Mouse (Mus musculus): ENCODE results near the gene Stab2. TPM values are rescaled to one million over a fixed set of nuclear protein-coding genes. Genes with fewer than 3 reads are reported as not detected.

Stab2 gene
- polyA plus RNA-seq, 1 experiment from 2014 or later: 45.0 TPM

- no peaks in the 10 kb centered on the region for H3K4me1 ChIP-seq (ENCODE audit: insufficient read depth)
- WGBS (ENCODE audit: insufficient replicate concordance): 76% methylated on average over 7 of the region's 7 CpGs
- no peak overlapping the region for H3K9ac ChIP-seq (replicated peaks)
- no peak overlapping the region for H3K4me3 ChIP-seq (ENCODE audit: low read depth, low read length)
- no peak overlapping the region for H3K4me2 ChIP-seq (ENCODE audit: low read depth, low read length)
- DNase-seq (no peak), ATAC-seq (no peak)
- H3K9me3 ChIP-seq (ENCODE audit: low read length): no peaks in the 10 kb centered on the region
- no peaks in the 10 kb centered on the region for H3K36me3 ChIP-seq (replicated peaks; ENCODE audit: insufficient read depth, low read length)
- no peak for TF ChIP-seq CTCF (IDR thresholded peaks at IDR 0.05; ENCODE audit: low read depth)
- TF ChIP-seq EP300 (IDR thresholded peaks at IDR 0.05; ENCODE audit: low read depth): no peak
- no peak overlapping the region for H3K27ac ChIP-seq (ENCODE audit: low read depth)
- no peaks in the 10 kb centered on the region for H3K27me3 ChIP-seq (ENCODE audit: insufficient read depth, low read length)
Measured at GRCm38 (mm10) chr10:87041265-87041664, 33.4 kb upstream of the Stab2 start.

- no peak for ATAC-seq
- DNase-seq: no peak
- TF ChIP-seq EP300 (IDR thresholded peaks at IDR 0.05; ENCODE audit: low read depth): no peak
- no peak for TF ChIP-seq CTCF (IDR thresholded peaks at IDR 0.05; ENCODE audit: low read depth)
- H3K9me3 ChIP-seq (ENCODE audit: low read length): no peaks in the 10 kb centered on the region
- no peak overlapping the region for H3K27ac ChIP-seq (ENCODE audit: low read depth)
- no peaks in the 10 kb centered on the region for H3K36me3 ChIP-seq (replicated peaks; ENCODE audit: insufficient read depth, low read length)
- H3K4me1 ChIP-seq (ENCODE audit: insufficient read depth): no peaks in the 10 kb centered on the region
- WGBS (ENCODE audit: insufficient replicate concordance): 64% methylated on average over 3 of the region's 3 CpGs
- no peak overlapping the region for H3K4me2 ChIP-seq (ENCODE audit: low read depth, low read length)
- no peak overlapping the region for H3K9ac ChIP-seq (replicated peaks)
- H3K4me3 ChIP-seq (ENCODE audit: low read depth, low read length): no peak overlapping the region
- H3K27me3 ChIP-seq (ENCODE audit: insufficient read depth, low read length): no peaks in the 10 kb centered on the region
Measured at GRCm38 (mm10) chr10:87039800-87040199, 32.0 kb upstream of the Stab2 start.

GRCm38 (mm10) chr10:87039340-87039739 is 31.5 kb upstream of the Stab2 start:
- Histone ChIP-seq H3K4me1 (ENCODE audit: insufficient read depth) (no peaks in the 10 kb centered on the region), H3K4me2 (ENCODE audit: low read depth, low read length) (no peak overlapping the region), H3K9ac (replicated peaks) (no peak overlapping the region), H3K27me3 (ENCODE audit: insufficient read depth, low read length) (no peaks in the 10 kb centered on the region), H3K36me3 (replicated peaks; ENCODE audit: insufficient read depth, low read length) (no peaks in the 10 kb centered on the region), H3K9me3 (ENCODE audit: low read length) (no peaks in the 10 kb centered on the region), H3K4me3 (ENCODE audit: low read depth, low read length) (no peak overlapping the region), H3K27ac (ENCODE audit: low read depth) (no peak overlapping the region)
- ATAC-seq: no peak
- TF ChIP-seq CTCF (IDR thresholded peaks at IDR 0.05; ENCODE audit: low read depth) (no peak), EP300 (IDR thresholded peaks at IDR 0.05; ENCODE audit: low read depth) (no peak)
- DNase-seq: no peak
- 62% methylated on average over 6 of the region's 6 CpGs for WGBS (ENCODE audit: insufficient replicate concordance)

- ATAC-seq (no peak), DNase-seq (no peak)
- no peak overlapping the region for H3K27ac ChIP-seq (ENCODE audit: low read depth)
- no peak overlapping the region for H3K9ac ChIP-seq (replicated peaks)
- H3K27me3 ChIP-seq (ENCODE audit: insufficient read depth, low read length): no peaks in the 10 kb centered on the region
- 39% methylated on average over 5 of the region's 5 CpGs for WGBS (ENCODE audit: insufficient replicate concordance)
- H3K36me3 ChIP-seq (replicated peaks; ENCODE audit: insufficient read depth, low read length): no peaks in the 10 kb centered on the region
- H3K4me3 ChIP-seq (ENCODE audit: low read depth, low read length): no peak overlapping the region
- no peaks in the 10 kb centered on the region for H3K4me1 ChIP-seq (ENCODE audit: insufficient read depth)
- no peak overlapping the region for H3K4me2 ChIP-seq (ENCODE audit: low read depth, low read length)
- TF ChIP-seq CTCF (IDR thresholded peaks at IDR 0.05; ENCODE audit: low read depth) (no peak), EP300 (IDR thresholded peaks at IDR 0.05; ENCODE audit: low read depth) (no peak)
- H3K9me3 ChIP-seq (ENCODE audit: low read length): no peaks in the 10 kb centered on the region
Measured at GRCm38 (mm10) chr10:87037062-87037461, 29.2 kb upstream of the Stab2 start.

DNA sequence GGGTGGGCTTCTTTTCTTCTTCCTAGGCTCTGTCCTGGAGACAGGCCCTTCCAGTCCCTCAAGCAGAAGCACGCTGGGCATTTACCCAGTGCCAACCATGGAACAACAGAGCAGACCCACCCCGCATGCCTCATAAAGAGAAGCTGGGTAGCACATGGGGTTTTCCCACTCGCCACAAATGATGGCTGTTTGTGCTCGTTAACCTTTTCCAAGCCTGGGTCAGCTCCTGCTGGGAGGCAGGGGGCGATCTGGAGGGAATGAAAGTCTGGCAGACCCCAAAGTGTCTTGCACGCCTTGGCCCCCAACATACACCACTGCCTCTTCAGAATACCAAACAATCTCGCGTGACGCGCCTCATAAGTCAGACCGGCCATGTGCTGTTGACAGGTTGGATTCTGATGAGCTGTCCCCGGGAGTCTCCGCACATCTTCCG is 28.5 kb upstream of the Stab2 start:
- Histone ChIP-seq H3K4me3 (ENCODE audit: low read depth, low read length) (no peak overlapping the region), H3K36me3 (replicated peaks; ENCODE audit: insufficient read depth, low read length) (no peaks in the 10 kb centered on the region), H3K9ac (replicated peaks) (no peak overlapping the region), H3K4me1 (ENCODE audit: insufficient read depth) (no peaks in the 10 kb centered on the region), H3K4me2 (ENCODE audit: low read depth, low read length) (no peak overlapping the region), H3K9me3 (ENCODE audit: low read length) (no peaks in the 10 kb centered on the region), H3K27ac (ENCODE audit: low read depth) (no peak overlapping the region), H3K27me3 (ENCODE audit: insufficient read depth, low read length) (no peaks in the 10 kb centered on the region)
- TF ChIP-seq EP300 (IDR thresholded peaks at IDR 0.05; ENCODE audit: low read depth) (no peak), CTCF (IDR thresholded peaks at IDR 0.05; ENCODE audit: low read depth) (no peak)
- DNase-seq: no peak
- WGBS (ENCODE audit: insufficient replicate concordance): 81% methylated on average over 14 of the region's 14 CpGs
- no peak for ATAC-seq

DNA sequence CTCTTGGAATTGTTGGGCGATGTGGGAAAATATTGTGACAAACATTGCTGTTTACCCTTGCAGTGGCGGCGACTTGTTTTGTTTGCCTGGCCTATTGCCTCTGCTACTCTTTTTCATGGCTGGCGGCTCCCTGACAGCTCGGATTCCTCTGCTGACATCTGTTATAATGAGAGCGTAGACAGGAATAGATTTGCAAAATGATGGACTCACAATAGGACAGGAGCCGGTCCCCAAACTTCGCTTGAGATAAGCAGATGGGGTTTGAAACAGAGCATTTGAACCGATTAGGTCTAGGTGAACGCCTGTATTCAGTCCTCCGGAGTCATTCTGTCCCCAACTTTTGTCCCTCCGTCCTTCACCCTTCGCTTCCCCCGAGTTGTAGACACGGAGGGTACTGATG is 28.0 kb upstream of the Stab2 start:
- WGBS (ENCODE audit: insufficient replicate concordance): 82% methylated on average over 15 of the region's 15 CpGs

GRCm38 (mm10) chr10:87032768-87033167 is 24.9 kb upstream of the Stab2 start:
- H3K27me3 ChIP-seq (ENCODE audit: insufficient read depth, low read length): no peaks in the 10 kb centered on the region
- H3K4me2 ChIP-seq (ENCODE audit: low read depth, low read length): no peak overlapping the region
- peak overlapping the region; percentile 24; the same call in 1 of the 2 replicates for H3K27ac ChIP-seq (ENCODE audit: low read depth)
- no peaks in the 10 kb centered on the region for H3K9me3 ChIP-seq (ENCODE audit: low read length)
- TF ChIP-seq EP300 (IDR thresholded peaks at IDR 0.05; ENCODE audit: low read depth) (peak; percentile 78), CTCF (IDR thresholded peaks at IDR 0.05; ENCODE audit: low read depth) (no peak)
- no peak overlapping the region for H3K9ac ChIP-seq (replicated peaks)
- no peaks in the 10 kb centered on the region for H3K36me3 ChIP-seq (replicated peaks; ENCODE audit: insufficient read depth, low read length)
- ATAC-seq (peak; percentile 83), DNase-seq (no peak)
- no peaks in the 10 kb centered on the region for H3K4me1 ChIP-seq (ENCODE audit: insufficient read depth)
- WGBS (ENCODE audit: insufficient replicate concordance): 71% methylated on average over 8 of the region's 8 CpGs
- H3K4me3 ChIP-seq (ENCODE audit: low read depth, low read length): no peak overlapping the region

More for the DNA sequence above, 28.0 kb upstream of the Stab2 start:
- Histone ChIP-seq H3K27ac (ENCODE audit: low read depth) (no peak overlapping the region), H3K9me3 (ENCODE audit: low read length) (no peaks in the 10 kb centered on the region), H3K4me2 (ENCODE audit: low read depth, low read length) (no peak overlapping the region), H3K27me3 (ENCODE audit: insufficient read depth, low read length) (no peaks in the 10 kb centered on the region), H3K4me1 (ENCODE audit: insufficient read depth) (no peaks in the 10 kb centered on the region), H3K9ac (replicated peaks) (no peak overlapping the region), H3K4me3 (ENCODE audit: low read depth, low read length) (no peak overlapping the region), H3K36me3 (replicated peaks; ENCODE audit: insufficient read depth, low read length) (no peaks in the 10 kb centered on the region)
- ATAC-seq (no peak), DNase-seq (no peak)
- no peak for TF ChIP-seq CTCF (IDR thresholded peaks at IDR 0.05; ENCODE audit: low read depth)
- TF ChIP-seq EP300 (IDR thresholded peaks at IDR 0.05; ENCODE audit: low read depth): no peak
